Mouse (Mus musculus) limb, embryonic 10.5 days (tissue): Measurements from ENCODE around the gene Gckr. TPM values are rescaled to one million over a fixed set of nuclear protein-coding genes. Genes with fewer than 3 reads are reported as not detected.
A peak's percentile ranks its signal among the peaks of the same experiment; 100 is the strongest.

ENCODE experiments used
- DNase-seq: peaks from one replicate; pipeline ENCODE4 v3.0.0-alpha.2; 2017; ENCODE audit warnings: low spot score
- H3K27ac ChIP-seq: fragments of 300-500 bp; sonication (generic); 2 replicates; pipeline ENCODE4 v1.5.1; 2016; ENCODE audit warnings: mild to moderate bottlenecking
- H3K27me3 ChIP-seq: fragments of 300-500 bp; sonication (generic); 2 replicates; pipeline ENCODE4 v1.6.1; 2016; ENCODE audit warnings: low read depth, mild to moderate bottlenecking; ENCODE audit not compliant: poor library complexity, severe bottlenecking
- H3K36me3 ChIP-seq: fragments of 300-500 bp; sonication (generic); 2 replicates; pipeline ENCODE4 v1.6.1; 2016; ENCODE audit warnings: mild to moderate bottlenecking, moderate library complexity
- H3K4me1 ChIP-seq: fragments of 300-500 bp; sonication (generic); 2 replicates; pipeline ENCODE4 v1.6.1; 2016
- H3K4me3 ChIP-seq: fragments of 300-500 bp; sonication (generic); 2 replicates; pipeline ENCODE4 v1.5.1; 2016; ENCODE audit warnings: mild to moderate bottlenecking, moderate library complexity
- H3K9me3 ChIP-seq: fragments of 300-500 bp; sonication (generic); replicated peaks from 2 replicates; pipeline ENCODE4 v1.6.1; 2016; ENCODE audit warnings: mild to moderate bottlenecking
- WGBS: fragments of 180-500 bp; shearing (Covaris S2); methylation state at CpG from one replicate; pipeline ENCODE4 v1.1.7; 2016; 5-methylcytosine and 5-hydroxymethylcytosine counted together
- polyA plus RNA-seq: library from polyadenylated mRNA; unstranded; fragments of >200 nt; fragmentation: Nextera tagmentation; extraction: Ambion mirVana; gene quantifications from 2 replicates; pipeline ENCODE4 v1.2.1, GENCODE M21; 2016

Gene Gckr
- polyA plus RNA-seq, 1 experiment from 2014 or later: 0.31 TPM

DNA sequence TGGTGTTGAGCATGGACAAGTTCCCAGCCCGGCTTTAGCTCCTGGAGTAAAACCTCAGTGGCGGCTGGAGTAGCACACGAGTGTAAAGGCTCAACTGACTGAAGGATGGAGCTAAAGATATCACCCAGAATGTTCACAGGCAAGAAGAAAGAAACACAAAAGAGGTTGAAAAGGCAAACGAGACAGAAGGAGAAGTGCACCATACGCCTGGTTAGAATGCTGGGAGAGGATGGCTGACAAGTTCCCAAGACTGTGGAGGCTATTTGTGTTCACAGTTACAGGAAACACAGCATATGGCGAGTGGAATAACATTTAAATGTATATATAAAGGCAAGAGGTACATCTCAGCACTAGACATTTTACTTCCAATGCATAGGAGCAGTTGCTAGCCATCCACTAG, 24.2 kb upstream of the Gckr start:
- DNase-seq: no peak
- 93% methylated on average over 6 of the region's 6 CpGs for WGBS

GRCm38 (mm10) chr5:31279245-31279988, 17.8 kb upstream of the Gckr start:
- WGBS: 89% methylated on average over 20 of the region's 20 CpGs
- no peak overlapping the region for H3K27ac ChIP-seq
- H3K27me3 ChIP-seq: no peaks in the 10 kb centered on the region
- no peak for DNase-seq
- no peaks in the 10 kb centered on the region for H3K9me3 ChIP-seq
- H3K4me1 ChIP-seq: no peaks in the 10 kb centered on the region
- peaks cover 96% of the 10 kb centered on the region for H3K36me3 ChIP-seq
- no peak overlapping the region for H3K4me3 ChIP-seq

More for the DNA sequence above, 24.2 kb upstream of the Gckr start:
- Histone ChIP-seq H3K4me1 (no peaks in the 10 kb centered on the region), H3K27ac (no peak overlapping the region), H3K36me3 (peaks cover 85% of the 10 kb centered on the region), H3K4me3 (no peak overlapping the region), H3K27me3 (no peaks in the 10 kb centered on the region), H3K9me3 (no peaks in the 10 kb centered on the region)

- DNase-seq: no peak
- Histone ChIP-seq H3K9me3 (no peaks in the 10 kb centered on the region), H3K36me3 (peaks cover 52% of the 10 kb centered on the region), H3K4me3 (no peak overlapping the region), H3K4me1 (peaks cover 16% of the 10 kb centered on the region), H3K27ac (no peak overlapping the region), H3K27me3 (no peaks in the 10 kb centered on the region)
- WGBS: 83% methylated on average over 4 of the region's 4 CpGs
Observed at GRCm38 (mm10) chr5:31288225-31288624, 9.0 kb upstream of the Gckr start.

- Histone ChIP-seq H3K27ac (no peak overlapping the region), H3K4me1 (peaks cover 16% of the 10 kb centered on the region), H3K4me3 (no peak overlapping the region), H3K9me3 (no peaks in the 10 kb centered on the region), H3K36me3 (peaks cover 52% of the 10 kb centered on the region), H3K27me3 (no peaks in the 10 kb centered on the region)
- no peak for DNase-seq
- 76% methylated on average over 3 of the region's 3 CpGs for WGBS
Observed at GRCm38 (mm10) chr5:31288655-31289054, 8.6 kb upstream of the Gckr start.

- WGBS: 84% methylated on average over 3 of the region's 3 CpGs
Observed at GRCm38 (mm10) chr5:31289626-31290230, 7.5 kb upstream of the Gckr start.

GRCm38 (mm10) chr5:31290521-31291360, 6.5 kb upstream of the Gckr start, which contains the start of gene Ift172:
Gene Ift172, minus strand, starts transcription at chr5:31291116.
- H3K27me3 ChIP-seq: no peaks in the 10 kb centered on the region
- H3K36me3 ChIP-seq: peaks cover 39% of the 10 kb centered on the region
- H3K27ac ChIP-seq: peak within 1 kb of the TSS; percentile 78
- peaks cover 35% of the 10 kb centered on the region for H3K4me1 ChIP-seq
- peak; percentile 96 for DNase-seq
- peak within 1 kb of the TSS; percentile 56 for H3K4me3 ChIP-seq
- no peaks in the 10 kb centered on the region for H3K9me3 ChIP-seq
- WGBS: 3% methylated on average over 45 of the region's 45 CpGs

More at GRCm38 (mm10) chr5:31289626-31290230, 7.5 kb upstream of the Gckr start:
- H3K4me3 ChIP-seq: peak overlapping the region; percentile 56
- no peaks in the 10 kb centered on the region for H3K27me3 ChIP-seq
- no peak for DNase-seq
- H3K27ac ChIP-seq: no peak overlapping the region
- peaks cover 49% of the 10 kb centered on the region for H3K36me3 ChIP-seq
- H3K9me3 ChIP-seq: no peaks in the 10 kb centered on the region
- H3K4me1 ChIP-seq: peaks cover 25% of the 10 kb centered on the region

DNA sequence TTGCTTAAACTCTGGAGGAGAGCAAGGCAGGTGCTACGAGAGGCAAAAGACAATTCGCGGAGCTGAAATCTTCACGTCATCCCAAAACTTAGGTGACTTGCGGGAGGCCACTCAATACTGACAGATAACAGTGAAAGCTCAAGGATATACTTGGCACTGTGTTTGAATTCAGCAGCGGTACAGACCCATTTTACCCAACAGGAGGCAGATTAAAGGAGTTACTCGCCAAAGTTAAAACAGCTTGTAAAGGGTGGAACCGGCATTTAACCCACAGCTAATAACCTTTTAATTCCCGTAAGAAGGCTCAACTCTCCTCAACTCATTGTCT, 5.9 kb upstream of the Gckr start:
- 6% methylated on average over 9 of the region's 9 CpGs for WGBS
- peak overlapping the region; percentile 56 for H3K4me3 ChIP-seq
- no peaks in the 10 kb centered on the region for H3K27me3 ChIP-seq
- H3K9me3 ChIP-seq: no peaks in the 10 kb centered on the region
- H3K4me1 ChIP-seq: peaks cover 41% of the 10 kb centered on the region
- H3K27ac ChIP-seq: peak overlapping the region; percentile 78
- DNase-seq: no peak
- H3K36me3 ChIP-seq: peaks cover 33% of the 10 kb centered on the region

GRCm38 (mm10) chr5:31294964-31295605, 2.2 kb upstream of the Gckr start:
- Histone ChIP-seq H3K27me3 (no peaks in the 10 kb centered on the region), H3K4me1 (peaks cover 37% of the 10 kb centered on the region), H3K4me3 (peak overlapping the region; percentile 75), H3K9me3 (no peaks in the 10 kb centered on the region), H3K27ac (peak overlapping the region; percentile 89), H3K36me3 (peaks cover 22% of the 10 kb centered on the region)
- no peak for DNase-seq
- WGBS: 7% methylated on average over 29 of the region's 29 CpGs

GRCm38 (mm10) chr5:31295606-31296141, 1.6 kb upstream of the Gckr start, which contains the start of gene Fndc4:
Gene Fndc4, minus strand, starts transcription at chr5:31296080.
- Histone ChIP-seq H3K27me3 (no peaks in the 10 kb centered on the region), H3K4me1 (peaks cover 32% of the 10 kb centered on the region), H3K27ac (peak within 1 kb of the TSS; percentile 89), H3K36me3 (peaks cover 22% of the 10 kb centered on the region), H3K9me3 (no peaks in the 10 kb centered on the region), H3K4me3 (peak within 1 kb of the TSS; percentile 75)
- peak; percentile 82 for DNase-seq
- under 1% methylated on average over 46 of the region's 46 CpGs for WGBS

DNA sequence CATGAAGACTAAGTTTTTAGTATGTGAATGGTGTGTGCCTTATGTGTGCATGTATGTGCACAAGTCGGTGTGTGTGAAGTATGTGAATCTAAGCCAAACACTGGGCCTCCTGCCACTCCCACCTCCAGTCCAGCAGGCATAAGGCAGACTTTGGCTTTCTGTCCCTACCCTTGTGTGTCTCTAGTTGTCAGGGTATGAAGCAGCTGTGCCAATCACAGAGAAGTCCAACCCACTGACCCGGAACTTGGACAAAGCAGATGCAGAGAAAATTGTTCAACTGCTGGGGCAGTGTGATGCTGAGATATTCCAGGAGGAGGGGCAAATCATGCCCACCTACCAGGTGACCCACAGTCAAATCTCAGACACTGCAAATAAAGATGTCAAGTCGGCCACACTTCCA, 738 bp downstream of the Gckr start:
- H3K27me3 ChIP-seq: no peaks in the 10 kb centered on the region
- H3K36me3 ChIP-seq: peaks cover 14% of the 10 kb centered on the region
- DNase-seq: no peak
- peaks cover 25% of the 10 kb centered on the region for H3K4me1 ChIP-seq
- H3K9me3 ChIP-seq: no peaks in the 10 kb centered on the region
- H3K4me3 ChIP-seq: no peak overlapping the region
- H3K27ac ChIP-seq: no peak overlapping the region
- WGBS: 89% methylated on average over 3 of the region's 3 CpGs

GRCm38 (mm10) chr5:31298486-31298885, 1.2 kb downstream of the Gckr start:
- no peak overlapping the region for H3K4me3 ChIP-seq
- peaks cover 9% of the 10 kb centered on the region for H3K36me3 ChIP-seq
- no peak overlapping the region for H3K27ac ChIP-seq
- peaks cover 25% of the 10 kb centered on the region for H3K4me1 ChIP-seq
- DNase-seq: no peak
- no peaks in the 10 kb centered on the region for H3K9me3 ChIP-seq
- no peaks in the 10 kb centered on the region for H3K27me3 ChIP-seq
- WGBS: 73% methylated on average over 2 of the region's 2 CpGs

- WGBS: 74% methylated on average over 8 of the region's 8 CpGs
- no peak overlapping the region for H3K27ac ChIP-seq
- no peaks in the 10 kb centered on the region for H3K4me1 ChIP-seq
Observed at GRCm38 (mm10) chr5:31301866-31302265, 4.6 kb downstream of the Gckr start.

More at GRCm38 (mm10) chr5:31301866-31302265, 4.6 kb downstream of the Gckr start:
- Histone ChIP-seq H3K9me3 (no peaks in the 10 kb centered on the region), H3K27me3 (no peaks in the 10 kb centered on the region), H3K4me3 (no peak overlapping the region), H3K36me3 (no peaks in the 10 kb centered on the region)
- no peak for DNase-seq
